Mouse (Mus musculus) megakaryocyte, adult 5-6 weeks (primary cell): Measurements from ENCODE around the gene Zbtb32. TPM values are rescaled to one million over a fixed set of nuclear protein-coding genes. Genes with fewer than 3 reads are reported as not detected.

ENCODE experiments used
- ATAC-seq: 2 replicates; pipeline ENCODE4 v1.8.0; 2016; ENCODE audit warnings: mild to moderate bottlenecking, inconsistent platforms; ENCODE audit not compliant: poor library complexity, severe bottlenecking
- total RNA-seq, 2 experiments: library from RNA; stranded (forward) in 1 of 2; stranded (reverse) in 1 of 2; fragments of 153-499, 151-499 nt in 1 of 2; fragments of 221-1000, 200-1000 nt in 1 of 2; gene quantifications; 2 replicates each; pipeline versions ENCODE4 v1.2.3 to v1.2.4; 2015 to 2017

Zbtb32 gene
- total RNA-seq, 2 experiments from 2014 or later: 0.78 to 2.9 TPM

- no peak for ATAC-seq
Measured at GRCm38 (mm10) chr7:30602583-30602982, 3.9 kb upstream of the Zbtb32 start.

DNA sequence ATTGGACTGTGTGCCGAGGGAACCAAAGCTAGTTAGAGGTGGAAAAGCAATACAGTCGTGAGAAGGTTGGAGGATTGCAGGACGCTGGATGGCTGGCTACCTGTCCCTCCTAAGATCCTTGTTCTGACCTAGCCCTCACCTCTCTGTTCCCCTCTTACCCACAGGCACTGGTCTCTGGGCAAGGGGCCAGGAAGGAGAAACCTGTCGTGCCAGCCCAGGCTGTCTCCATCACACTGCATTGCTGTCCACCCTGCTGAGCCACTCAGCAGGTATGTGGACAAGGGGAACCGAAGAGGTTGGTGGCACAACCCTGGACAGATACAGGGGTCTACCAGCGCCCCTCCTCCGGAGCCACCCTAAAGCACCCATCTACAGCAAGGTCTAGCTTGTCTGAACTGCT lies 1.9 kb upstream of the Zbtb32 start:
- no peak for ATAC-seq

- peak; percentile 97 for ATAC-seq
Measured at GRCm38 (mm10) chr7:30599933-30600353, 1.2 kb upstream of the Zbtb32 start.

DNA sequence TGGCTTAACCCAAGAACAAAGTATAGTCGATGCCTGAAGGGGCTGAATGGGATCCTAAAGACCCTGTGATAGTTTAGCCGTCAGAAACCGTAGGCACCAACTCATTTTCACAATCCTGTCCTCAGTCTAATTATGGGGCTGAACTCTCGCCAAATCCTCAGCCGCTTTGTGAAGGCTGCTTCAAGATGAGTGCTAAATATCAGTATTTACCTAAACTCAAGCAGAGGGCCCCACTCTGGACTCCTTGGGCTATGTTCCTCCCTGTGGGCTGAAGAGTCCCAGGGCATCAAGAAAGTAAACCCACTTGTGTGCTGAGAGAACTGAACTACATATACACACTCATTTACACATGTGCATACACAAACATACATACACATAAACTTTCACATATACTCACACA lies 1.9 kb downstream of the Zbtb32 start:
- ATAC-seq: no peak

GRCm38 (mm10) chr7:30596093-30596492 lies 2.6 kb downstream of the Zbtb32 start:
- ATAC-seq: no peak

DNA sequence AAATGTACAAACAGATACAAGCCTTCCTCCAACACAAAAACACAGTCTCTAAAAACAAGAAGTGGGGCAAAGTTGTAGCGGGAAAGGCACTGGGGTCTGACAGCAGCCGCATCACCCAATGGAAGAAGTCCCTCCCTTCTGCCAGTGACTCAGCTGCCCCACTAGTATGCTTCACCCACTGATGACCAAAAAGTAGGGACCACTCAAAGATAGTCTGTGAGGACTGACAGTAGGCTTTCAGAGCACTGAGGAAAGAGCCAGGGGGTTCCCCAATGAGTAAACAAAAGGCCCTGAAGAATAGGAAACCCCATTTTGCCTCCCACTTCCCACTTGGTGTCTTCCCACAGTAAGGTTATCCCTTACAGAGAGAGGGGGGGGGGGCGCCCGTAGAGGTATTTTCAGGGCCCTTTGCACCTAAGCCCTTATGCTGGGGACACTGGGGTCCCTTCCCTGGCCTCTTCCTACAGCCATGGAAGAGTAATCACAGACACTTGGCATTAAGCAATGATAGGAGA lies 4.1 kb downstream of the Zbtb32 start:
- peak; percentile 25; the same call in 1 of the 2 replicates for ATAC-seq

DNA sequence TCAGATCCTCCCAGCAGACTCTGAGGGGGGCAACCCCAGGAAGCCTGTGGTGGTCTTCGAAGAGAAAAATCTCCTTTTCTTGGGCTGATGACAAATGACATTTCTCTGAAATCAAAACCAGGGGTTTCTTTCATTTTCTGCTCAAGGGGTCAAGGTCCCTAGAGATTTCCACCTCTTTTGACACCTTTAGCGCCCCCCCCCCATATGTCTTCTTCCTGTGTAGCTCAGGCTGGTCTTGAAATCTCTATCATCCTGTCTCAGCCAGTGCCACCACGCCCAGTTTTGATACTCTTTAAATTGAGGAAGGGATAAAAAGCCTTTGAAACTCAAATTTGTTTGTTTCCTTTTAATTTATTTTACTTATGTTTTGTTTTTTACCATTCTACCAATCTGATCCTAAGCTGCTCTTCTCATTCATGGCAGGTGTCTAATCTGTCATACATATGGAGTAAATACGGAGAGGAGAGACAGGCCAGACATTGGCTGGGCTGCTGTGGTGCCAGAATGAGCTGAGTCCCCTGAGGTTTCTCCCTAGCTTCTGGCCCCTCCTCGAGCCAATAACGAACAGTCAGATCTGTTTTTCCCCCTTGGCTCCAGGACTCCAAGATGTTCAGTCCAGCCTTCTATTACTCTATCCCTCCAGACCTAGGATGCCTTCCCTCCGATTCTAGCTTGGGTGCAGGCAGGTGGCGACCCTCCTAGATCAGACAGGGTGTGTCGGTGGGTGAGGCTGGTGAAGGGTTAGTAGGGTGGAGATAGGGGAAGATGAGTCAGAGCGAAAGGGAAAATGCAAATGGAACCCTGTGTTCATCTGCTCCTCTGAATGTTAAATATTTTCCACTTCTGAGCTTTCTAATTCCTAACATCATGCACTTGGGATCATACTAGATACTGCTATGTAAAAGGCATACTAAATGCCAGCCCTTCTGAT lies 4.9 kb downstream of the Zbtb32 start:
- ATAC-seq: no peak

- ATAC-seq: no peak
Measured at GRCm38 (mm10) chr7:30592772-30593423, 5.8 kb downstream of the Zbtb32 start.

DNA sequence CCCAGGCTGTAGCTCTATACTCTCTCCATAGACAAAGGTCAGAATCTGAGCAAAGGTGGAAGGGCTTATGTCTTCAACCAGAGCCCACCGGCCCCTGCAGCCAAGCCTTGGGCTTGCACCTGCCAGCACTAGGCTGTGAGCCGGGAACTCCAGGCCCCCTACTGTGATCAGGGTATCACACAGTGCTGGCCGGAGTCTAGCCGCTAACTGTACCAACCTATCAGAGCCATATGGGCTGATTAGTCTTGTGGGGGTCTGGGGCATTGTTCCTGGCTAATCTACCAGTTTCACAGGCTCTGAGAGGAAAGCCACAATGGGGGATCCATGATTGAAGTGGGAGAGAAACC lies 7.1 kb downstream of the Zbtb32 start:
- ATAC-seq: no peak

- ATAC-seq: no peak
Measured at GRCm38 (mm10) chr7:30590927-30591604, 7.6 kb downstream of the Zbtb32 start.

DNA sequence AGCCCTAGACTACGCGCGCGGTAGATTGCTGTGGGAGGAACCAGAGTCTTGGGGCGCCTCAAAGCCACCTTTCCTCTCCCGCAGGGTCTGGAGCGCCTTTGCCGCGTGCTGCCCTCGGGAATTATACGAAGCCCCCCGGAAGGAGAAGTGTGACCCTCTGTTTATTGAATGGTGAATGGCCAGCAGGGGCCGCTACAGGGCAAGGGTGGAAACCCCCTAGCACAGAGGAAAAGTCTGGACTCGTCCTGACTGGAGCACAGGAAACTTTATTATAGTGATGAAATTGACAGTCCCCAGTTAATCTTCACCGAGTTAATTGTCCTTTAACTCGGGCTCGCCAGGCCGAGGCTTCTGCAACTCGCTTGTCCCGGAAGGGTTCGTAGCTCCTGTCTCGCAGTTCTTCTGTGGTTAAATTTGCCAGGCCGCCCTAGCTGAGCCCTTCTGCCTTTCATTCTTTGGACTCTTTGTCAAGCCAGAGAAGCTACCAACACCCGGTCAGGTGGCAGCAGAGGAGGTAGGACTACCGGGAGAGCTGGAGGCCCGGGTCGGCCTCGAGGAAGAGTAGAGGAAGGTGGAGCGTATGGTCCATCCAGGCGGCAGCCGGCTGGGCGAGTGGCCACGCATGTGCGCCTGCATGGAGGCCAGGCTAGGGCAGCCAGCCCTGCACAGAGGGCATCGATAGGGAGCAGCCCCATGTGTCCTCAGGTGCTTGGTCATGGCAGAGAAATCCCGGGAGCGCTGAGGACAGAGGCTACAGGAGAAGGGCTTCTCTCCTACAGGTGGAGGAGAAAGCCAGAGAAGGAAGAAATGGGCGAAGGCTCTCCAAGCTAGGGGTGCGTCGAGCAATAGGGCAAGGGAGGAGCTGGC lies 9.0 kb downstream of the Zbtb32 start:
- ATAC-seq: peak; percentile 51

DNA sequence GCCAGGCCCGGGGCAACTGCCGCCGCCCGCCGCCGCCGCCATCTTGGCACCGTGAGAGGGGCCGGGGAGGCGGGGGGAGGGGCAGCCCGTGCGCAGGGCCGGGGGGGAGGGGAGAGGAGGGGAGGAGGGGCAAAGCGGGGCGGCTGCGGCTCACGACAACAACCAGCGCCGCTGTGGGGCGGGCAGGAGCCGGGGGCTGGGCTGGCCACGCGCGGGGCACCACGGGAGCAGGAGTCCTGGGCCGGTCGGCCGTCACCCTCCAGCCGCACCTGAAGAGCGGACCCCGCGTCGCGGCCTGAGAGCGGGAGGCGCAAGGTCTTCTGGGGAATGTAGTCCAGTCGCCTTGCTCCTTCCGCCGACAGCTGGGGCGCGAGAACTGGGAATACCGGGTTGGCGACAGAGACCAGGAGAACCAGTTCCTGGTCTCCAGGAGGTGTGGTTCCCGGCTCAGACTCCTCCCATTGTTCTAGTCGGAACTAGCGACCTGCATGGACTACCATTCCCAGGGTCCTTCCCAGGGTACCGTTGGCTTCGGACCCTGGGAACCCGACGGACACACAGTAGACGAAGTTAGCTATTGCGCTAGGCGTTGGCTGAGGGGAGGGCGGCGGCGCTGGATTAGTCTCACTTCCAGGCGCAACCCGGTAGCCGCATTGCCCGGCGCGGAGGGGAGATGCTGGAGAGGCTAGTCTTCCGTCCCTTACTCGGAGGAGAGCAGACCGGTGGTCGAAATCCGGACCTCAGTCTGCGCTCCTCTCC lies 9.9 kb downstream of the Zbtb32 start, which contains the start of gene Kmt2b:
Kmt2b (minus strand) TSS at position 51 of the 759 bp plus-strand sequence.
- peak; percentile 90 for ATAC-seq

DNA sequence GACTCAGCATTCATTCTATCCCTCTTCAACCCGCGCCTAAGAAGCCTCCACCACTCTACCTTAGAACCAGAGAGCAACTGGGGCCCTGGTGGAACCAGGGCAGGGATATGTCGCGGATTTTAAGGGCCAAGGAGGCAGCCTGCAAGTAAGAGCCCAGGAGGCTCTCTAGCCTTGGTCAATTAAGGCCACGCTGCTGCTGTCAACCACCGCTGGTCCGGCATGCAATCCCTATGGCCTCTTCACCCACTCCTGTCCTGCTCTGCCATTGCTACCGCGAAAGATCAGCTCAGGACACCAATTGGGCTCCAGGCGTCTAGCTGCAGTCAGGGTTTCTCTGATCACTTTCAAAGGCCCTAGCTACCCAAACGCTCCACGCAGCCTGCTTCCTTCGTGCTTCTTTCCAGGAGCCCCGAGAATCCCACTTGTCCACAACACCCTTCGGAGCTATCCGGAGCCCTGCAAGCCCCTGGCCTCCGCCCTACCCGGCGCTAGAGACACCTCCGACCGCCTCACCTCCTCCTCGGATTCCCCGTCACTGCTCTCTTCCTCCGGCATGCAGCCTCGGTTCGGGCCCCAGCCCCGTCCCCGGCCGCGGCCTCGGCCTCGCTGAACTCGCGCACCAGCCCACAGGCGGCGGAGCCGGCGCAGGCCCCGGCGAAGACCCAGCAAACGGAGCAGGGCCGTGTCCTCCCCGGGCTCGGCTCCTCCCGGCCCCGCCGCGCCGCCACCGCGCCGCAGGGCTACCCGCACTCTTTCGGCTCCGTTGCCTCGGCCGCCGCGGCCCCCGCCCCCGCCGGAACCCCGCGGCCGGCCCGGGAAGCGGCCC lies 10.7 kb downstream of the Zbtb32 start:
- no peak for ATAC-seq

GRCm38 (mm10) chr7:30586455-30587020 lies 12.2 kb downstream of the Zbtb32 start:
- no peak for ATAC-seq

GRCm38 (mm10) chr7:30585170-30585569 lies 13.5 kb downstream of the Zbtb32 start:
- no peak for ATAC-seq

GRCm38 (mm10) chr7:30584339-30584738 lies 14.4 kb downstream of the Zbtb32 start:
- no peak for ATAC-seq

DNA sequence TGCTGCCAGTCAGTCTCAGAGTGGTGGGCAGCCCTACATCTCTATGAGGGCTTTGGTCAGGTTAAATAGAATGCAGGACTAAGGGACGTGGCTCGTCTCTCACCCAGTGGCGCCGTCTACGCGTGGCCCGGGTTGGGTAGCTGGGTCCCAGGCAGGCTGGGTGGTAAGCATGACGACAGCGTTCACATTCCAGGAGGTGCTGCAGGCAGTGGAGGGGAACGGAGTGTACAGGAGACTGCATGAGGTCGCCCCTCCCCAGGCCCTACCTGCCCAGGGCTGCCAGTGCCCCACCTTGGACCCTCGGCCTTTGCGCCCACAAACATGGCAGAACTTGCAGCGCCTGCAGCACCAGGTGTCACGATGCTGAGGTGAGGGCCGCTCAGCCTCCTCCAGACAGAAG lies 17.2 kb downstream of the Zbtb32 start:
- ATAC-seq: no peak

- ATAC-seq: no peak
Measured at GRCm38 (mm10) chr7:30579950-30580349, 18.8 kb downstream of the Zbtb32 start.
